Mouse (Mus musculus) erythroid progenitor cell, adult 5-6 weeks (primary cell): ENCODE data around the gene Plvap. TPM values are rescaled to one million over a fixed set of nuclear protein-coding genes. Genes with fewer than 3 reads are reported as not detected.
"Not testable (repeated sequence)": the region's sequence is repeated elsewhere in the genome, so short reads cannot be mapped to it uniquely, and the experiment has no call there.

Experiments used
- ATAC-seq: replicated peaks from 2 replicates; pipeline ENCODE4 v1.8.0; 2016; ENCODE audit warnings: moderate number of reproducible peaks, mild to moderate bottlenecking, moderate TSS enrichment, inconsistent platforms; ENCODE audit not compliant: poor library complexity, low FRiP score, severe bottlenecking
- total RNA-seq, 2 experiments: library from RNA; stranded (forward) in 1 of 2; stranded (reverse) in 1 of 2; fragments of 150-400 nt in 1 of 2; fragments of 186-747, 209-891 nt in 1 of 2; gene quantifications; 2 replicates each; pipeline versions ENCODE4 v1.2.3 to v1.2.4; 2015 to 2017; ENCODE audit warnings: low replicate concordance in 2 of 2

Plvap gene
- total RNA-seq (2015; ENCODE audit: low replicate concordance) (not detected in 2 replicates), total RNA-seq (2017; ENCODE audit: low replicate concordance) (not detected in 2 replicates)

GRCm38 (mm10) chr8:71511644-71512043, at the start of gene Plvap:
Plvap (minus strand) TSS chr8:71511752.
- ATAC-seq, result peak; percentile 68; the same call in 1 of the 2 replicates

DNA sequence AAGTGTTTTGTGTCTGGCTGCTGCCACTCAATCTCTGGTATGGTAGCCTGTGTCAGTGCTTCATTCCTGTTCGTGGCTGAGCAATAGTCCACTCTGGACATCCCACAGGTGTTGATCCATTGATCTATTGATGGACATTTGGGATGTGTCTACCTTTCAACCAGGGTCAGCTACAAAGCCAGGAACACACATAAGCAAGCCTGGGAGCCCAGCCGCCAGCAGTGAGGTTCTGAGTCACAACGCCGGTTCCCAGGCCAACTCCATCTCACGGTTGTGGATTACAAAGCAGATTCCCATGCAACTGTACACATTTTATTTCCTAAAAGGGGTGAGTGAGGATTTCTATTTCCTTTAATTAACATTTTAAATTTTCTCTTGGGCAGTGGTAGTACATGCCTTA, 49.2 kb upstream of the Plvap start:
- ATAC-seq, result no peak

GRCm38 (mm10) chr8:71560071-71560470, 48.5 kb upstream of the Plvap start:
- no peak for ATAC-seq

- no peak for ATAC-seq
Observed at GRCm38 (mm10) chr8:71558958-71559690, 47.6 kb upstream of the Plvap start.

DNA sequence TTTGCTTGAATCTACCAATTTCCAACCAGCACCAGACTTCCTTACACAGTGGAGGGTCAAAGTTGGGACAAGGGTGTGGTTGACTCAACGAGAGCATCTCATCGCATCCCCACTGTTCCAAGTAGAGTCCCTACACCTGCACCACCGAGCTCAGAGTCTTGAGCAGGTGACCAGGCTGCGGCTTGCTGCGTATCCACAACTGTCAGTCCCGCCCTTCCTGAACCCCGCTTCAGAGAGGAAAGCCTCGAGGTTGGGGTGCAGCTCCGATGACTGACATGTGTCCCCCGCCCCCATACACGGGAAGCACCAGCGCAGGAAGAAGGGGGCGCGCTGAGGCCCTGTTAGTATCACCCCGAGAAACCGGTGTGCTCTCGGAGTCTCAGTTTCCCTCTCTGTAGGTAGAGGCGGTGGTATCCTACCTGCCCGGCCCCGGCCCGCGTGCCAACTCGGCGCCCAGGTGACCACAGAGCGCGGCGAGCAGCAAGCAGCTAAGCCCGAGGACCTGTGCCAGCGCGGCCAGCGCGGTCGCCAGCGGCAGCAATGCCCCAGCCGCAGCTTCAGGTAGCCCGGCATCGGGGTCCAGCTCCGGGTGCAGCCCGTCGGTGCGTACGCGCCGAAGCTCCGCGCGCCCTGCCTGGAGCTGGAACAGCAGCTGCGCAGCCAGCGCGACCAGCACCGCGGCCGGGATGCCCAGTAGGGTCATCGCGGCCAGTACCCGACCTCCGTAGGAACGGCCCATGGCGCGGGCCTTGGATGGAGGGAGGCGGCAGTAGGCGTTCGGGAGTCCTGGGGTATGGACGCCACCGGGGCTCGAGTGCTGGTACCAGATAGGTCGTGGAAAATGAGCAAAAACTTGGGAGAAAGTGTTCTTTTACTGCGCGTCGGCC, 46.8 kb upstream of the Plvap start, which contains the start of gene Tmem221:
TSS of gene Tmem221 (minus strand) at position 801 of the 887 bp plus-strand sequence.
- ATAC-seq, result no peak

GRCm38 (mm10) chr8:71554644-71555043, 43.1 kb upstream of the Plvap start:
- no peak for ATAC-seq

- no peak for ATAC-seq
Observed at GRCm38 (mm10) chr8:71554001-71554400, 42.4 kb upstream of the Plvap start.

- ATAC-seq, result no peak
Observed at GRCm38 (mm10) chr8:71552770-71553169, 41.2 kb upstream of the Plvap start.

GRCm38 (mm10) chr8:71550754-71551153, 39.2 kb upstream of the Plvap start:
- no peak for ATAC-seq

DNA sequence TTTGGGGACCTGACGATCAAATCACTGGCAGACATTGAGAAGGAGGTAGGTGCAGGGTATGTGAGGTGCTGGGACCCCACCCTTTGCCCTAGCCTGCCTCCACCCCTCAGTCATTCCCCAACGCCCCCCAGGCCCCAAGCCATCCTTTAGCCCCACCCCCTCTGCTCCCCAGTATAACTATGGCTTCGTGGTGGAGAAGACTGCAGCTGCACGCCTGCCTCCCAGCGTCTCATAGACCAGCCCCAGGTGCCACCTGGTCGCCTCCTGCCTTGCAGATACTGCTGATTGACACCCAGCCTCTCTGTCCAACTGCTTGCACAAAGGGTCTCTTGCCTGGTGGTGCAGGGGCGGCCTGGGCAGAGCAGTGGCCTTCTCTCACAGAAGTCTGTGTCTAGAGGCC, 36.0 kb upstream of the Plvap start:
- no peak for ATAC-seq

GRCm38 (mm10) chr8:71545053-71545452, 33.5 kb upstream of the Plvap start:
- no peak for ATAC-seq

DNA sequence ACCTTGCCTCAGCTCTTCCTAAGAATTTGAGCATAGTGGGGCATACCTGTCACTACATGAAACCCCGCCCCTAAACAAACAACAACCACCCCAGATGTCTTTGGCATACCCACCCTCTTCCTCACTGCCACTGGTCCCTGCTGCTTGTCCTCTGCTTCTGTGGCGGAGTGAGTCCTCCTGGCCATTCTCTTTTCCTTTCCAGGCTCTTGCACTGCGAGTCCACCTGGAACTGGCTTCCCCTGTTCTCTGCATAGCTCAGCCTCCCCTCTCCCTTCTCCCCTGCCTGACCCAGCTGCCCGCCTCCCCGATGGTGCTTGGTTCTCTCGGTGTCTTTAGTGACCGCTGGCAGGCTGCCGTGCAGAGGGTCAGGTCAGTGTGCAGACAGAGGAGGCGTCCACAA, 32.2 kb upstream of the Plvap start:
- ATAC-seq, result no peak

DNA sequence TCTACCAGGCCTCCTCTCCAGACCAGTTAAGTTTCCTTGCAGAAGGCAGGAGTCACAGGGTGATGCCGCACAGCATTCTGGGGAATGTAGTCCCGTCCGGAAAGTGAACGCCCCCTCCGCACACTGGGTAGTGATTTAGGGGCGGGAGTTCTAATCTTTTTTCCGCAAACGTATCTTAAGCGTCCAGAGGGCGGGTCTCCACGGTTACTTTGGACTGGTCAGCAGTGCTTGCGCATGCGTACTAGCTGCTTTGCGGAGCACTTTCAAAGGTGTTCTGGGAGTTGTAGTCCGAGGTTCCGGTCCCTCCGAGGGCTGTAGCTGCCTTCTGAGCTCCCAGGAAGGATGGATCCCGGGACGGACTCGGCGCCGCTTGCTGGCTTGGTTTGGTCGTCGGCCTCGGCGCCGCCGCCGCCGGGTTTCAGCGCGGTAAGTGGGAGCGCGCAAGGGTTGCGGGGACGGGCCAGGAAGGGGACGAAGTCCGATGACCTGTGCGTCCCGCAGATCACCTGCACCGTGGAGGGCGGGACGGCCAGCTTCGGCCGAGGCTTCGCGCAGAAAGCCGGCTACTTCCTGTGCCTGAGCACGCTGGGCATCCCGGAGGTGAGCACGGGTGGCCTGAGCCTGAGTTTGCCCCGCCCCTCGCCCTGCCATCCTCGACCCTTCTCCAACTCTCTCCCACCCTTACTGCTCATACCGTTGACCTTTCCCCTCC, 31.2 kb upstream of the Plvap start, which contains the start of gene Mvb12a:
TSS of gene Mvb12a (plus strand) at position 291 of the 712 bp plus-strand sequence.
- peak; percentile 91 for ATAC-seq

- ATAC-seq, result peak; percentile 96
Observed at GRCm38 (mm10) chr8:71537028-71537867, 25.7 kb upstream of the Plvap start, which contains the start of gene Bst2. Bst2 (minus strand) TSS chr8:71537456.

DNA sequence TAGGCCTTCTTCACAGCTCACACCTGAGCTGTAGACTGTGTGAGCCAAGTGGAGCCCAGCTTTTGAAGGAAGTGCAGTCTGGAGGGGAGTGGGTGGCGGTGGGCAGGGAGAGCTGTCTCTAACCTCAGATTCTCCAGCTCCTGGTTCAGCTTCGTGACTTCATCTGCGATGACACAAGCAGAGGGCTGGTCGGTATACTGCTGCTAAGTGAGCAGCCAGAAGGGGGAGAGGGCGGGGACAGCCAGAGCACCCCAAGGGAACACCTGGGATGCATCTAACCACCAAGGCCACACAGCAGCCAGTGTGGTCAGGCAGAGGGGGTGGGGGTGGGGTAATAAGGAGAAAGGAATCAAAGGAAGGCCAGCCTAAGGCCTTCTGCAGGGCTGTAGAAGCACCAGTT, 24.1 kb upstream of the Plvap start:
- ATAC-seq, result no peak

GRCm38 (mm10) chr8:71534263-71534810, 22.8 kb upstream of the Plvap start:
- no peak for ATAC-seq

DNA sequence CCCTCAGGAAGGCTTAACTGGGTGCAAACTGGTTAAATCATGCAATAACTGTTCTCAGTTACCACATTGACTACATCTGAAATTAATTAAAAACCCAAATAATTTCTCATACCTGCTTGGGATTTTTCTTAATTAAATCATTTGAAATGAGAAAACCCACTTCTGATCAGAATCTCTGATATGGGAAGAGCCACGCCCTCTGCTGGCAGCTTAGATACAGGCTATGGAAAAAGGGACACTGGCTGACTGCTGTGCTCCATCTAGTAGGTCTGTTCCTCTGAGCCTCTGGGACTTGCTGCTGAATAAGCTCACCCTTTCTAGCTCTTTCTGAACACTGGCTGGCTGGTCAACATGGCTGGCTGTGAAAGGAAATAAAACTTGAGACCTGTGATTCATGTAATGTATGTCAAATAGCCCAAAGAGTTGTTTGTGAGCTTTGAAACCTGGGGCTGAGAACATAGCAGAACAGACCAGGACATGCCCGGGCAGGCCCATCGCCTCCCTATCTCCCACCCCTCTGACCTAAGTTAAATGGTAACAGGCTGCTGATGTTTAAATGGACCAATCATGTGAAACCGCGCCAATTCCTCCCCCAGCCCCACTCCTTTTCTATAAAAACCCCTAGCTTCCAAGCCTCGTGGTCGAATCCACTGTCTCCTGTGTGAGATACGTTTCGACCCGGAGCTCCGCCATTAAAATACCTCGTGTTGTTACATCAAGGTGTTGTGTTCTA, 19.3 kb upstream of the Plvap start:
- not testable (repeated sequence) for ATAC-seq
